Mouse (Mus musculus): ENCODE results near the gene Eif4ebp2. TPM values are rescaled to one million over a fixed set of nuclear protein-coding genes. Genes with fewer than 3 reads are reported as not detected.

Eif4ebp2 gene
- polyA plus RNA-seq, 1 experiment from 2014 or later = 52.8 TPM

DNA sequence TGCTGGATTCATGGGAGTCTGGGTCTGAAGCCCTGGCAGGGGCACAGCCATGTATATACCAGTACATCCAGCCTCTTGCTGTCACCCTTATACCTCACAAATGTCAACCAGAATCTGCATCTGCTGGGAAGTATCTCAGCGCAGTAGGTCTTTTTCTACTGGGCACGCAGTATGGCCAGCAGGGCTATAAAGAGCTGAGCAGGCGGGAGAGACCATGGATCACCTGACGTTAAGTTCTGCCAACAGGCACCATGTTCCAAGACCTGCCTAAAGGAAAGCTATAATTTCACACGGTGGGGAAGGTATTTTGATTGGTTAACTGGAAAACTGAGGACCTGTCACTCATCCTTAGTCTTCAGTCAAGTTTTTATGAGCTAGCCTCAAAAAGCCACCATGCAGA is 23.4 kb downstream of the Eif4ebp2 start:
- Histone ChIP-seq H3K9ac (replicated peaks; ENCODE audit: low read depth, low read length) (no peak overlapping the region), H3K27ac (ENCODE audit: low read length) (no peak overlapping the region), H3K9me3 (ENCODE audit: control insufficient read depth, low read depth, low read length) (no peaks in the 10 kb centered on the region), H3K4me2 (replicated peaks; ENCODE audit: low read depth, low read length) (no peak overlapping the region), H3K4me1 (ENCODE audit: control insufficient read depth, insufficient read depth, low read length) (0 out of 2 replicates have a peak, but pooled peaks cover 5% of the 10 kb centered on the region), H3K27me3 (ENCODE audit: control insufficient read depth, insufficient read depth, low read length) (no peaks in the 10 kb centered on the region), H3K4me3 (ENCODE audit: low read depth, low read length) (no peak overlapping the region), H3K36me3 (ENCODE audit: control insufficient read depth, insufficient read depth, low read length) (peaks cover 28% of the 10 kb centered on the region)
- ATAC-seq (ENCODE audit: insufficient number of reproducible peaks, insufficient read depth, low FRiP score, low read depth) = no peak
- WGBS = 94% methylated on average over 5 of the region's 5 CpGs

DNA sequence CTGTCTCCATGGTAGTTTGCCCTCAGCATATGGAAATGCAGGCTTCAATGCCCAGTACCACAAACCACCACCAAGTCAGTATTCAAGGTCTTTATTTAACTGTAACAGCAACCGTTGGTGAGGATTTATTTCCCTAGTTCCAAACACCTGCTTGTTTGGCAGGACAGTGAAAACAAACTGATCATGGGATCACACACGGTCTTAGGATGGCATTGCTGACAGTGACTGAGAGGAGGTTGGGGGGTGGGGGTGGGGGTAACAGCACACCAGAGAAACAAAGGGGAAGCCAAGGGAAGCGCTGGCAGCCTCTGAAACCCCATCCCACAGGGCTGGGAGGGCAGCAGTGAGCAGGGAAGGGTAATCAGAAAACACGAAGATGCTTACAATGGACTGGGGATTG is 24.0 kb downstream of the Eif4ebp2 start:
- H3K27me3 ChIP-seq (ENCODE audit: control insufficient read depth, insufficient read depth, low read length) = no peaks in the 10 kb centered on the region
- no peak overlapping the region for H3K27ac ChIP-seq (ENCODE audit: low read length)
- H3K36me3 ChIP-seq (ENCODE audit: control insufficient read depth, insufficient read depth, low read length) = peaks cover 22% of the 10 kb centered on the region
- no peak overlapping the region for H3K9ac ChIP-seq (replicated peaks; ENCODE audit: low read depth, low read length)
- WGBS = 56% methylated on average over 4 of the region's 4 CpGs
- H3K4me2 ChIP-seq (replicated peaks; ENCODE audit: low read depth, low read length) = no peak overlapping the region
- no peaks in the 10 kb centered on the region for H3K9me3 ChIP-seq (ENCODE audit: control insufficient read depth, low read depth, low read length)
- ATAC-seq (ENCODE audit: insufficient number of reproducible peaks, insufficient read depth, low FRiP score, low read depth) = no peak
- no peak overlapping the region for H3K4me3 ChIP-seq (ENCODE audit: low read depth, low read length)
- H3K4me1 ChIP-seq (ENCODE audit: control insufficient read depth, insufficient read depth, low read length) = 0 out of 2 replicates have a peak, but pooled peaks cover 5% of the 10 kb centered on the region

DNA sequence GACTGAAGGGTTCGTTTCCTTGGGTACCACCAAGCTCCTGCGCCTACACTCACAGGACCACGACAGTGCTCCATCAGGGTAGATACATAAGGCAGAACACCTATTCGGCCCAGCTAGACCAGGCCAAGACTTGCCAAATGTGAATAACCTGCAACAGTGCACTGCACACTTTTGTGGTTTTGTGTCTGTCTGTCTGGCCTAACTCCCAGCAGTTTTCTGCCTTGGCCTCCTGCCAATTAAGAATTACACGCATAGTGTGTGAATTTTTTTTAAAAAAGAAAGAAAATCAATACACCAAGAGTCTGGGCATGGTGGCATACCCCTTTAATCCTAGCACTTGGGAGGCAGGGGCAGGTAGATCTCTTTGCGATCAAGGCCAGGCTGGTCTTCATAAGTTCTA is 24.5 kb downstream of the Eif4ebp2 start:
- WGBS = 86% methylated on average over 6 of the region's 6 CpGs

DNA sequence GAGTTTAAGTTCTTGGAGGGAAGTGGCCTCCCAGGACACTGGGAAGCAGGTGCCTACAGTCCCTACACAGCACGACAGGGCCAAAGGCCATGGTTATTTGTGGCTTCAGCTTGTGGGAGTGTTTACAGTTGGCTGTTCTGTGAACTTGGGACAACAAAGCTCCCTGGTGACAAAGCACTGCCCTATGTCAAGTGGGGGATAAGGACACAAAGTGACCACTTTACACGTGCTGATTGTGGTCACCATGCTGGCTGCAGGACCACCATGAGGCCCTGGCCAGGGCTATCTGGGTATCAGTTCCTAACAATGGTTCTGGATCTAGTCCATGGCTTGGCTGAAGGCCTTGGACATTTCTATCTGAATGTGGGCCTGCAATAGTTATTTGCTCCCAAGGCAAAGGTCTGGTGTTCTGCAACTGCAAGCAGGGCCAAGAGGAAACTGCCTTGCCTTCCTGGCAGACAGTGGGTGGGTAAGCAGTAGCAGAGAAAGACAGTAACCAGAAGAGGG is 26.2 kb downstream of the Eif4ebp2 start:
- no peak for ATAC-seq (ENCODE audit: insufficient number of reproducible peaks, insufficient read depth, low FRiP score, low read depth)

More for the DNA sequence above, 24.5 kb downstream of the Eif4ebp2 start:
- Histone ChIP-seq H3K9me3 (ENCODE audit: control insufficient read depth, low read depth, low read length) (no peaks in the 10 kb centered on the region), H3K36me3 (ENCODE audit: control insufficient read depth, insufficient read depth, low read length) (peaks cover 17% of the 10 kb centered on the region), H3K4me3 (ENCODE audit: low read depth, low read length) (no peak overlapping the region), H3K27ac (ENCODE audit: low read length) (no peak overlapping the region), H3K27me3 (ENCODE audit: control insufficient read depth, insufficient read depth, low read length) (no peaks in the 10 kb centered on the region), H3K4me1 (ENCODE audit: control insufficient read depth, insufficient read depth, low read length) (0 out of 2 replicates have a peak, but pooled peaks cover 5% of the 10 kb centered on the region), H3K9ac (replicated peaks; ENCODE audit: low read depth, low read length) (no peak overlapping the region), H3K4me2 (replicated peaks; ENCODE audit: low read depth, low read length) (no peak overlapping the region)
- no peak for ATAC-seq (ENCODE audit: insufficient number of reproducible peaks, insufficient read depth, low FRiP score, low read depth)

DNA sequence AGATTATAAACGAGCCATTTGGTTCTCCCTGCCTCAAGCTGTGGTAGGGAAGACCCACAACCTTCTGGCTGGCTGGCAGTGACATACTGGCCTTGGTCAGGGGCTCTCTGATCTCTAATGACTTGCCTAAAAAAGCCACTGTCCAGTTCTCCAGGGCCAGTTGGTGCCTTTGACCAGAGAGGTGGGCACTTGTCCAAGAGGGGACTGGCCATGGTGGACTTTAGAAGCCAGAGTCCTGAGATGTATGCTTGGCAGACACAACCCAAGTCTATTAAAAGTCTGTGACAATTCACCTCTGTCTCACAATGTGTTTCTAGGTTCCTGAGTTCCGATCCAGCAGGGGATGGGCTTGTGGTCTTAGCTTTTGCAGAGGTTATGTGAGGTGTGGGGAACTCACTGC is 27.4 kb downstream of the Eif4ebp2 start:
- ATAC-seq (ENCODE audit: insufficient number of reproducible peaks, insufficient read depth, low FRiP score, low read depth) = no peak
- Histone ChIP-seq H3K36me3 (ENCODE audit: control insufficient read depth, insufficient read depth, low read length) (no peaks in the 10 kb centered on the region), H3K4me1 (ENCODE audit: control insufficient read depth, insufficient read depth, low read length) (0 out of 2 replicates have a peak, but pooled peaks cover 5% of the 10 kb centered on the region), H3K9me3 (ENCODE audit: control insufficient read depth, low read depth, low read length) (no peaks in the 10 kb centered on the region), H3K4me3 (ENCODE audit: low read depth, low read length) (no peak overlapping the region), H3K27ac (ENCODE audit: low read length) (no peak overlapping the region), H3K27me3 (ENCODE audit: control insufficient read depth, insufficient read depth, low read length) (no peaks in the 10 kb centered on the region), H3K4me2 (replicated peaks; ENCODE audit: low read depth, low read length) (no peak overlapping the region), H3K9ac (replicated peaks; ENCODE audit: low read depth, low read length) (no peak overlapping the region)
- WGBS = 73% methylated on average over 2 of the region's 2 CpGs

More for the DNA sequence above, 26.2 kb downstream of the Eif4ebp2 start:
- H3K9ac ChIP-seq (replicated peaks; ENCODE audit: low read depth, low read length) = no peak overlapping the region
- peaks cover 8% of the 10 kb centered on the region; the same call in 1 of the 2 replicates for H3K36me3 ChIP-seq (ENCODE audit: control insufficient read depth, insufficient read depth, low read length)
- H3K27me3 ChIP-seq (ENCODE audit: control insufficient read depth, insufficient read depth, low read length) = no peaks in the 10 kb centered on the region
- no peaks in the 10 kb centered on the region for H3K9me3 ChIP-seq (ENCODE audit: control insufficient read depth, low read depth, low read length)
- WGBS = 50% methylated on average over 2 of the region's 2 CpGs
- no peak overlapping the region for H3K4me2 ChIP-seq (replicated peaks; ENCODE audit: low read depth, low read length)
- no peak overlapping the region for H3K27ac ChIP-seq (ENCODE audit: low read length)
- H3K4me1 ChIP-seq (ENCODE audit: control insufficient read depth, insufficient read depth, low read length) = 0 out of 2 replicates have a peak, but pooled peaks cover 5% of the 10 kb centered on the region
- no peak overlapping the region for H3K4me3 ChIP-seq (ENCODE audit: low read depth, low read length)

DNA sequence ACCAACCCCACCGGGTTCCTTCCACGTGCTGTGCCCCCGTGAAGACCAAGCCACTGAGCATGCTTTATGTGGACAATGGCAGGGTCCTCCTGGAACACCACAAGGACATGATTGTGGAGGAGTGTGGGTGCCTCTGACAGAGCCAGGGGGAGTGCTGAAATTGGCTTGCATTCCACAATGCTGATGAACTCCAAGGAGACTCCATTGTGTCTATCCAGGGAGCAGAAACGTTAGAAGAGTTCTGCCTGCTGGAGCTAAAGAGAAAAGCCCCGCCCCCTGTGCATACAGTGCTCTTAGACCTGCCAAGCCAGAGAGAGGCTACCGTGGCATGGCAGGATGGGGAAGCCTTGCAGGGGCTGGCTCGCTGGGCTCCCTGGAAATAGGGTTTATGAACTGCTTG is 28.0 kb downstream of the Eif4ebp2 start:
- Histone ChIP-seq H3K4me3 (ENCODE audit: low read depth, low read length) (no peak overlapping the region), H3K27ac (ENCODE audit: low read length) (no peak overlapping the region), H3K4me2 (replicated peaks; ENCODE audit: low read depth, low read length) (no peak overlapping the region), H3K9ac (replicated peaks; ENCODE audit: low read depth, low read length) (no peak overlapping the region), H3K36me3 (ENCODE audit: control insufficient read depth, insufficient read depth, low read length) (no peaks in the 10 kb centered on the region), H3K4me1 (ENCODE audit: control insufficient read depth, insufficient read depth, low read length) (0 out of 2 replicates have a peak, but pooled peaks cover 5% of the 10 kb centered on the region), H3K9me3 (ENCODE audit: control insufficient read depth, low read depth, low read length) (no peaks in the 10 kb centered on the region), H3K27me3 (ENCODE audit: control insufficient read depth, insufficient read depth, low read length) (peaks cover under 1% of the 10 kb centered on the region; the same call in 1 of the 2 replicates)
- WGBS = 29% methylated on average over 7 of the region's 7 CpGs
- ATAC-seq (ENCODE audit: insufficient number of reproducible peaks, insufficient read depth, low FRiP score, low read depth) = no peak

DNA sequence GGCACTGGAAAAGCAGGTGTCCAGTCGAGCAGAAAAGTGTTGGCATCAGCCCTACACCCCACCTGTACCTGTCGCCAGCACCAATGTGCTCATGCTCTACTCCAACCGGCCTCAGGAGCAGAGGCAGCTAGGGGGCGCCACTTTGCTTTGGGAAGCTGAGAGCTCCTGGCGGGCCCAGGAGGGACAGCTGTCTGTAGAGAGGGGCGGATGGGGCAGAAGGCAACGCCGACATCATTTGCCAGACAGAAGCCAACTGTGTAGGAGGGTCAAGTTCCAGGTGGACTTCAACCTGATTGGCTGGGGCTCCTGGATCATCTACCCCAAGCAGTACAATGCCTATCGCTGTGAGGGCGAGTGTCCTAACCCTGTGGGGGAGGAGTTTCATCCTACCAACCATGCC is 29.2 kb downstream of the Eif4ebp2 start:
- no peak overlapping the region for H3K4me2 ChIP-seq (replicated peaks; ENCODE audit: low read depth, low read length)
- no peak overlapping the region for H3K27ac ChIP-seq (ENCODE audit: low read length)
- peaks cover 12% of the 10 kb centered on the region for H3K27me3 ChIP-seq (ENCODE audit: control insufficient read depth, insufficient read depth, low read length)
- H3K36me3 ChIP-seq (ENCODE audit: control insufficient read depth, insufficient read depth, low read length) = no peaks in the 10 kb centered on the region
- H3K9me3 ChIP-seq (ENCODE audit: control insufficient read depth, low read depth, low read length) = no peaks in the 10 kb centered on the region
- no peak overlapping the region for H3K9ac ChIP-seq (replicated peaks; ENCODE audit: low read depth, low read length)
- WGBS = 64% methylated on average over 10 of the region's 10 CpGs
- peaks cover 7% of the 10 kb centered on the region; the same call in 1 of the 2 replicates for H3K4me1 ChIP-seq (ENCODE audit: control insufficient read depth, insufficient read depth, low read length)
- H3K4me3 ChIP-seq (ENCODE audit: low read depth, low read length) = no peak overlapping the region
- no peak for ATAC-seq (ENCODE audit: insufficient number of reproducible peaks, insufficient read depth, low FRiP score, low read depth)

DNA sequence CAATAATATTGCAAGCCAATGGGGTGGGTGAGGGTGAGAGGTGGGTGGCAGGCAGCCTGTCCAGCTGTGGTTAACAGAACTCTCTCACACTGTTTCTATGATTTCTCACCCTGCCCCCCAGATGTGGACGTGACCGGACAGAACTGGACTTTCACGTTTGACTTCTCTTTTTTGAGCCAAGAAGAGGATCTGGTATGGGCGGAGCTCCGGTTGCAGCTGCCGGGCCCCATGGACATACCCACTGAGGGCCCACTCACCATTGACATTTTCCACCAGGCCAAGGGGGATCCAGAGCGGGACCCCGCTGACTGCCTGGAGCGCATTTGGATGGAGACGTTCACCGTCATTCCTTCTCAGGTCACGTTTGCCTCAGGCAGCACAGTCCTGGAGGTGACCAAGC is 29.6 kb downstream of the Eif4ebp2 start:
- 77% methylated on average over 12 of the region's 12 CpGs for WGBS
- no peak overlapping the region for H3K27ac ChIP-seq (ENCODE audit: low read length)
- peaks cover 12% of the 10 kb centered on the region; the same call in 1 of the 2 replicates for H3K4me1 ChIP-seq (ENCODE audit: control insufficient read depth, insufficient read depth, low read length)
- no peaks in the 10 kb centered on the region for H3K36me3 ChIP-seq (ENCODE audit: control insufficient read depth, insufficient read depth, low read length)
- peaks cover 15% of the 10 kb centered on the region for H3K27me3 ChIP-seq (ENCODE audit: control insufficient read depth, insufficient read depth, low read length)
- H3K4me3 ChIP-seq (ENCODE audit: low read depth, low read length) = no peak overlapping the region
- H3K9ac ChIP-seq (replicated peaks; ENCODE audit: low read depth, low read length) = no peak overlapping the region
- no peaks in the 10 kb centered on the region for H3K9me3 ChIP-seq (ENCODE audit: control insufficient read depth, low read depth, low read length)
- no peak overlapping the region for H3K4me2 ChIP-seq (replicated peaks; ENCODE audit: low read depth, low read length)
- ATAC-seq (ENCODE audit: insufficient number of reproducible peaks, insufficient read depth, low FRiP score, low read depth) = no peak

DNA sequence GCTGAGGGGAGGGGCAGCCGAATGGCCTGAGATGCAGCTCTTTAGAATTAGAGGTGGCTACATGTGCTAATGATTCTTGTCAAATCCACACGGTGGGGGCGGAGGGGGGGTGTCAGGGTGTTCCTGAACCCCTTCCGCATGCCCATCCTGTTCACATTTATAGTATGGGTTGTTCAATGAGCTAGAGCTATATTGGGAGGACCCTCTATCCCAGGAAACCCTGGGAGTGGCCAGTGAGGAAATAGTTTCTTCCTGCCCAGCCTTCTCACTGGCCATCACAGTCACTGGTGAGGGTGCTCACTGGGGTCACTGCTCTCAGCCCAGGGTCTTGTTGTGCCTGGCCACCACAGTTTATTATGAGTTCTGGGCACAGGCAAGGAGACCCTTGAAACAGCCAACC is 32.5 kb downstream of the Eif4ebp2 start:
- Histone ChIP-seq H3K9ac (replicated peaks; ENCODE audit: low read depth, low read length) (no peak overlapping the region), H3K4me2 (replicated peaks; ENCODE audit: low read depth, low read length) (no peak overlapping the region), H3K27ac (ENCODE audit: low read length) (no peak overlapping the region), H3K4me3 (ENCODE audit: low read depth, low read length) (no peak overlapping the region), H3K36me3 (ENCODE audit: control insufficient read depth, insufficient read depth, low read length) (no peaks in the 10 kb centered on the region), H3K27me3 (ENCODE audit: control insufficient read depth, insufficient read depth, low read length) (peaks cover 32% of the 10 kb centered on the region), H3K9me3 (ENCODE audit: control insufficient read depth, low read depth, low read length) (no peaks in the 10 kb centered on the region), H3K4me1 (ENCODE audit: control insufficient read depth, insufficient read depth, low read length) (peaks cover 14% of the 10 kb centered on the region; the same call in 1 of the 2 replicates)
- 68% methylated on average over 4 of the region's 4 CpGs for WGBS
- ATAC-seq (ENCODE audit: insufficient number of reproducible peaks, insufficient read depth, low FRiP score, low read depth) = no peak

Data from stomach, embryonic 14.5 days (tissue).